Mouse (Mus musculus): ENCODE data around the gene Cenpn. TPM values are rescaled to one million over a fixed set of nuclear protein-coding genes. Genes with fewer than 3 reads are reported as not detected.

The Cenpn gene
- polyA plus RNA-seq, 1 experiment from 2014 or later = 5.7 TPM

DNA sequence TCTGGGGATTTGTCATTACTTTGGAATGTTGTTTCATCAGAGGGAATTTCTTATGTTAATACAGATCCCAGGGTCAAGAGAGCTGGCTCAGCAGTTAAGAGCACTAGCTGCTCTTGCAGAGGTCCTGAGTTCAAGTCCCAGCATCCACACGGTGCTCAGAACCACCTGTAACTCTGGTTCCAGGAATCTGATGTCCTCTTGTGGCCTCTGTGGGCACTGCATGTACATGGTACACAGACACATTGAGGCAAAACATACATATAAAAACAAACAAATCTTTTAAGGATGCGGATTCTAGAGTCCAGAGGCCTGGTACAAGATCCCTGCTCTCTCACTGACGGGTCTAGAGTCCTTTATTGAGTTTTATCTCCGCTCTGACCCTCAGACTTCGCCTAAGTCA lies 7.1 kb downstream of the Cenpn start:
- Histone ChIP-seq H3K36me3 (ENCODE audit: control insufficient read depth, insufficient read depth) (peaks cover 4% of the 10 kb centered on the region), H3K4me1 (replicated peaks; ENCODE audit: control insufficient read depth, insufficient read depth, low read length) (no peaks in the 10 kb centered on the region), H3K27ac (ENCODE audit: low read depth, low read length) (no peak overlapping the region), H3K9me3 (ENCODE audit: control insufficient read depth) (no peaks in the 10 kb centered on the region), H3K4me3 (ENCODE audit: low read depth, low read length) (no peak overlapping the region), H3K9ac (ENCODE audit: low read depth, low read length) (no peak overlapping the region), H3K27me3 (replicated peaks; ENCODE audit: control insufficient read depth, insufficient read depth, low read length) (no peaks in the 10 kb centered on the region), H3K4me2 (replicated peaks; ENCODE audit: low read depth) (no peak overlapping the region)
- WGBS = 87% methylated on average over 5 of the region's 5 CpGs
- TF ChIP-seq CTCF (IDR thresholded peaks at IDR 0.05; ENCODE audit: low read depth) = no peak
- no peak for ATAC-seq

DNA sequence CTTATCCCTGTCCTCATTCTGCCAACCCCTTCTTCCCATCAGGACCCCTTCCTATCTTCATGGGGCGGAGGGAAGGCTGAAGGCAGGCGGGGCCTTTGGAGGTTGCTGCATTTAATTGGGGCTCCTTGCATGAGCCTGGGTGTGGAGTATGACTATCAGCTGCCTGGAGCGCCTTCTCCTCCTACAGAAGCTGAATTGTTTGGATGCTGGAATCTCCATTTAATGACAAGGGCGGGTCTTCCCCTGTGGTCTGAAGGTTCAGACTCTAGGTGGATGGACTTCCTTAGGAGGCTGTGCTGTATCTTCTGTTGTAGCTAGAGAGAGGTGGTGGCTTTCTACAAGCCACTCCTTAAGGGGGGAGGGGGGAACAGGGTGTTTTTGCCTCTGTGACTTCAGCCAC lies 13.4 kb downstream of the Cenpn start:
- no peak for ATAC-seq
- no peak overlapping the region for H3K4me2 ChIP-seq (replicated peaks; ENCODE audit: low read depth)
- no peak overlapping the region for H3K27ac ChIP-seq (ENCODE audit: low read depth, low read length)
- no peak for TF ChIP-seq CTCF (IDR thresholded peaks at IDR 0.05; ENCODE audit: low read depth)
- no peak overlapping the region for H3K9ac ChIP-seq (ENCODE audit: low read depth, low read length)
- no peaks in the 10 kb centered on the region for H3K27me3 ChIP-seq (replicated peaks; ENCODE audit: control insufficient read depth, insufficient read depth, low read length)
- no peaks in the 10 kb centered on the region for H3K4me1 ChIP-seq (replicated peaks; ENCODE audit: control insufficient read depth, insufficient read depth, low read length)
- no peaks in the 10 kb centered on the region for H3K9me3 ChIP-seq (ENCODE audit: control insufficient read depth)
- H3K4me3 ChIP-seq (ENCODE audit: low read depth, low read length) = no peak overlapping the region
- peaks cover 34% of the 10 kb centered on the region for H3K36me3 ChIP-seq (ENCODE audit: control insufficient read depth, insufficient read depth)
- WGBS = 83% methylated on average over 4 of the region's 4 CpGs

DNA sequence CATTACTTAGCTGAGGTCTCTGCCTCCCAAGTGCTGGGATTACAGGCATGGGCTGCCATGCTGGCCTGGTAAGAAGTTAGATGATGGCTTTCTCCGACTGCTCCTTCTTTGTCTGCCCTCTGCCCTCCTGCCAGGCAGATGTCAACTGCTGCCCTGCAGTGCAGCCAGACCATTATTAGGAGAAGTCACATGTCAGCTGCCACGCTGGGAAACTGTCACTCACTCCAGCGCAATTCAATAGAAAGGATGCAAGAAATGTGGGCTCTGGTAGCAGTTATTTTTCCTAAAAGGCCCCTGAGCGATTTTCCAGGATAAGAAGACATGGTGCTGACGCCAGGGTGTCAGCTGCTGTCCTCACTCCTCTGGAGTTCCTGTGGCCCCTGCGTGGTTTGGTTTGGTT lies 14.0 kb downstream of the Cenpn start:
- WGBS = 92% methylated on average over 6 of the region's 6 CpGs
- H3K36me3 ChIP-seq (ENCODE audit: control insufficient read depth, insufficient read depth) = peaks cover 34% of the 10 kb centered on the region
- no peaks in the 10 kb centered on the region for H3K9me3 ChIP-seq (ENCODE audit: control insufficient read depth)
- H3K27ac ChIP-seq (ENCODE audit: low read depth, low read length) = no peak overlapping the region
- H3K4me1 ChIP-seq (replicated peaks; ENCODE audit: control insufficient read depth, insufficient read depth, low read length) = no peaks in the 10 kb centered on the region
- H3K4me2 ChIP-seq (replicated peaks; ENCODE audit: low read depth) = no peak overlapping the region
- no peaks in the 10 kb centered on the region for H3K27me3 ChIP-seq (replicated peaks; ENCODE audit: control insufficient read depth, insufficient read depth, low read length)
- no peak for ATAC-seq
- H3K4me3 ChIP-seq (ENCODE audit: low read depth, low read length) = no peak overlapping the region
- TF ChIP-seq CTCF (IDR thresholded peaks at IDR 0.05; ENCODE audit: low read depth) = no peak
- H3K9ac ChIP-seq (ENCODE audit: low read depth, low read length) = no peak overlapping the region

DNA sequence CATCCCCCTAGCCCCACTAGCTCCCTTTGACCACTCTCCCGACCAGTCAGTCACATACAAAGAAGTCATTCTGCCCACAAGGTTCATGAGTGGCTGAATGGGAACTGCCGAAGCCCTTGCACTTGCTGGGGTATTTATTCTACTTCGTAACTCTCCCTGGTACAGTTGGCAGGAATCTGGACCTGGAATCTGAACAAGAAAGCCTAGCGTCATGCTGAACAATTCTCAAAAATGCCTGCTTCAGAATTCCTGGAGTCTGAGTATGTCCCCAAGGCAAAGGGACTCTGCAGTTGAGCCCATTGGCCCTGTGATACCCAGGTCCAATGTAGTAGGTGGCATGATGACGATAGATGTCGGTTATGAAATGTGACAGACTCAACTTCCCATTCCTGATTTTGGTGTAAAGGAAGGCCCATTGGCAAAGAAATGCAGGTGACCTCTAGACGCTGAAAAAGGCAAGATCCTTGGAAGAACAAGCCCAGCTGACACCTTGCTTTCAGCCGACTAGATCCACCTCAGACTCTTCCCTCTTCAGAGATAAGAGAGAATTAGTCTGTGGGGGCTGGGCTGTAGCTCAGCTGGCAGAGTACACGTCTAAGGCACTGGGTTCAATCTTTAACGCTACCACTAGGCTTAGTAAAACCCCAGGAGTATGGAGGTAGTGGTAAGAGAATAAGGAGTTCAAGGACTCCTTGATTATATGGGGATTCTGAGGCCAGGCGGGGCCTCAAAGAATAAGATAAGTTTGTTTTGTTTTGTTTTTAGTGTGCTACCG lies 20.9 kb downstream of the Cenpn start:
- no peak for TF ChIP-seq CTCF (IDR thresholded peaks at IDR 0.05; ENCODE audit: low read depth)
- peaks cover 12% of the 10 kb centered on the region; the same call in 1 of the 2 replicates for H3K36me3 ChIP-seq (ENCODE audit: control insufficient read depth, insufficient read depth)
- no peak for ATAC-seq
- H3K9ac ChIP-seq (ENCODE audit: low read depth, low read length) = no peak overlapping the region
- H3K27ac ChIP-seq (ENCODE audit: low read depth, low read length) = no peak overlapping the region
- no peaks in the 10 kb centered on the region for H3K27me3 ChIP-seq (replicated peaks; ENCODE audit: control insufficient read depth, insufficient read depth, low read length)
- 67% methylated on average over 12 of the region's 12 CpGs for WGBS
- peak overlapping the region; percentile 93 for H3K4me2 ChIP-seq (replicated peaks; ENCODE audit: low read depth)
- no peaks in the 10 kb centered on the region for H3K9me3 ChIP-seq (ENCODE audit: control insufficient read depth)
- no peaks in the 10 kb centered on the region; the same call in 1 of the 2 replicates for H3K4me1 ChIP-seq (replicated peaks; ENCODE audit: control insufficient read depth, insufficient read depth, low read length)
- H3K4me3 ChIP-seq (ENCODE audit: low read depth, low read length) = no peak overlapping the region

DNA sequence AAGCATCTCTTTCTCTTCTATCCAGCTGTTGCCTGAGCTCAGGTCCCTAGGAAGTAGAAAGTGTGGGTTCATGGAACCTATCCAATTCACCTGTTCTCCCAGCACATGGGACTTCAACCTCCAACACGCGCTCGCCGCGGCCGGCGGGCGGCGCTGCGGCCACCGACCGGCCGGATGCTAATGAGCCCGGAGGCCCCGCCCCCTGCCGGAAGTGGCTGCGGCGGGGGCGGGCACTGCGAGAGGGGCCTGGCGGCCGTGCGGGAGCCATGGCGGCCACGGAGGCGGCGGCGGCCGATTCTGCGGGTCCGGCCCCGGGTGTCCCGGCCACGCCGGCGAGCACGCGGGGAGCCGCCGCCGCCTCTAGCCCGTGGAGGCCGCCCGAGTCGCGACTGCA lies 21.6 kb downstream of the Cenpn start, which contains the start of gene Atmin:
Gene Atmin (plus strand): TSS at position 233 of the 394 bp plus-strand sequence.
- WGBS = under 1% methylated on average over 46 of the region's 46 CpGs
- peak; percentile 79 for TF ChIP-seq CTCF (IDR thresholded peaks at IDR 0.05; ENCODE audit: low read depth)
- Histone ChIP-seq H3K27ac (ENCODE audit: low read depth, low read length) (peak within 1 kb of the TSS; percentile 47; the same call in 1 of the 2 replicates), H3K4me1 (replicated peaks; ENCODE audit: control insufficient read depth, insufficient read depth, low read length) (no peaks in the 10 kb centered on the region; the same call in 1 of the 2 replicates), H3K9ac (ENCODE audit: low read depth, low read length) (peak within 1 kb of the TSS; percentile 84), H3K36me3 (ENCODE audit: control insufficient read depth, insufficient read depth) (peaks cover 9% of the 10 kb centered on the region; the same call in 1 of the 2 replicates), H3K9me3 (ENCODE audit: control insufficient read depth) (no peaks in the 10 kb centered on the region), H3K4me3 (ENCODE audit: low read depth, low read length) (peak within 1 kb of the TSS; percentile 94), H3K27me3 (replicated peaks; ENCODE audit: control insufficient read depth, insufficient read depth, low read length) (no peaks in the 10 kb centered on the region), H3K4me2 (replicated peaks; ENCODE audit: low read depth) (peak within 1 kb of the TSS; percentile 93)
- ATAC-seq = peak; percentile 89

DNA sequence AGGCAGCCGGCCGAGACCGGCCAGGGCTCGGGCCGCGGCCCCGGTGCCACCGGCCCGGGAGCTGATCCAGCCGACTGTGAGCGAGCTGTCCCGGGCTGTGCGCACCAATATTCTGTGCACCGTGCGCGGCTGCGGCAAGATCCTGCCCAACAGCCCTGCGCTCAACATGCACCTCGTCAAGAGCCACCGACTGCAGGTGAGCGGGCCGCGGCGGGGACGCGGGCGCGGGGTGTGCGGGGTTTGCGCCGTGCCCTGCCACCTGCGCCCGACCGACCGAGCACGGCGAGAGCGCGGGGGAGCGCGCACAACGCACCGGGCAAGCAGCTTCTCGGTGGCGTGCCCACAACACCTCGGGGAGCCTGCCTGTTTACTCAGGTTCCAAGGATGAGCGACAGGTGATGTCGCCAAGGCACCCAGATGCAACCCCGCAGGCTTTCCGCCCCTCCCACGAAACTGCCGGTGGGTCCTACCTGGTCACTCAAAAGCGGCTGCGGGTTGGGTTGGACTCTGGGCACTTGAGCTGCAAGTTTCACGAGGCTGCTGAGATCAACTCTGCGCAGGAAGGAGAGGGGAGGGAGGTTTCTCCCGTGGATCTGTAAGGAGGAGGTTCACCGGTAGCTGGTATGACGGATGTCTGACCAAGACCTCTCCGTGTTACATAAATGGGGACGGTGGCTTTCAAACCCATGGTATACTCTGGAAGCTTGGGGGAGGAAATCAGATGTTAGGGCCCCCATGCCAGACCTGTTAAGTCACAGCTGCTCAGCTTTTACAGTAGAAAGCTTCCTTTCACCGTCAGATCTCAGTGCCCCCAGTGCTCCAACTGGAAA lies 22.2 kb downstream of the Cenpn start:
- WGBS = under 1% methylated on average over 51 of the region's 62 CpGs
- peaks cover 3% of the 10 kb centered on the region; the same call in 1 of the 2 replicates for H3K36me3 ChIP-seq (ENCODE audit: control insufficient read depth, insufficient read depth)
- peak overlapping the region; percentile 94 for H3K4me3 ChIP-seq (ENCODE audit: low read depth, low read length)
- H3K9me3 ChIP-seq (ENCODE audit: control insufficient read depth) = no peaks in the 10 kb centered on the region
- peak overlapping the region; percentile 47; the same call in 1 of the 2 replicates for H3K27ac ChIP-seq (ENCODE audit: low read depth, low read length)
- H3K4me1 ChIP-seq (replicated peaks; ENCODE audit: control insufficient read depth, insufficient read depth, low read length) = no peaks in the 10 kb centered on the region; the same call in 1 of the 2 replicates
- H3K27me3 ChIP-seq (replicated peaks; ENCODE audit: control insufficient read depth, insufficient read depth, low read length) = no peaks in the 10 kb centered on the region
- H3K4me2 ChIP-seq (replicated peaks; ENCODE audit: low read depth) = peak overlapping the region; percentile 93
- H3K9ac ChIP-seq (ENCODE audit: low read depth, low read length) = peak overlapping the region; percentile 84
- peak; percentile 50 for ATAC-seq
- TF ChIP-seq CTCF (IDR thresholded peaks at IDR 0.05; ENCODE audit: low read depth) = no peak
